Mouse (Mus musculus) brain, adult 2 months (tissue): ENCODE measurements at regions not wholly inside any gene's neighbourhood (a gene's known extent, or its start where the extent isn't known, plus 50 kb on each side); places are given as distances from the start of the nearest gene placed in this dataset.
A peak's percentile ranks its signal among the peaks of the same experiment; 100 is the strongest.

Source experiments
- DNase-seq: peaks from one replicate; pipeline ENCODE4 v3.0.0; 2011; ENCODE audit warnings: low read depth, low spot score

DNA sequence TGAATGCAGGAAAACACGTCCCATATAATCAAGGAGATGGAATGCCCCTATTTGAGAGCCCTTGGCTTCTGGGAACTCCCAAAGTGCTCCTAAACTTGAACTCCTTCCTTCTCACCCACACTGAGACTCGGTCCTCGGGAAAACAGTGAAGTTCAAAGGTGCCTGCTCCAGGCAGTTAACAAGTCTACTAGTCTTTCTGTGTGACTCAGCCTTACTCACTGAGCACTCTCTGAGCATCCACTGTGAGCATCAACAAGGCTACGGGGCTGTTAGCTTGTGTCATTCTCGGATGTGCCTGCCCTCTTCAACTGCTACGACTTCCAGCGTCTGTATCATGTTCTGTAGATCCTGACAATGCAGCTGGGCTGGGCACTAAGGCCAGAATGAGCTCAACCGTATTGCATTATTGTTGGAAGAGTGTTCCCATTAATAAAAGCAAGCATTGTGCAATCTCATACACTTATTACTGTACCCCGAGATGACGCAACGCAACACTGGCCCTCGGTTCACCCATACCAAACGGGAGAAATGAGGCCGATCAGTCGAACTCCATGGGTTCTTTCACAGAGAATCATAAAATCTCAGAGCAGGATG, 96.1 kb upstream of the Egr2 start:
- peak; percentile 20 for DNase-seq

DNA sequence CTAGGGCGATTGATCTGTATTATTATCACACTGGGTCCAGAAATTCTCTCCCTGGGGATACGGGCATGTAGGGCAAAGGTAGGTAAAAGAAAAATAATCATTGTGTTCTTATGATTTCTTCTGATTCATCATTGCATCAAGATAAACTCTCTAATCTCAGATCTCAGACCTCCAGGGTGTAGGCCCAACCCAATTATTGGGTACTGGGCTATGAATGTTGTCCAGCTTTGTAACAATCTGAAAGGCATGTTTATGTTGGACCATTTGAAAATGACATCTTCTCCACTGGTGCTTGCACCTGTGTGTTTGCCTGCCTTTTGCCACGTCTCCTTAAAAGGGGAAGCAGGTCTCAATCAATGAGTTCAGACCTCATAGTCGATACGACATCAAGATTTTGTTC, 95.4 kb upstream of the Egr2 start:
- no peak for DNase-seq

DNA sequence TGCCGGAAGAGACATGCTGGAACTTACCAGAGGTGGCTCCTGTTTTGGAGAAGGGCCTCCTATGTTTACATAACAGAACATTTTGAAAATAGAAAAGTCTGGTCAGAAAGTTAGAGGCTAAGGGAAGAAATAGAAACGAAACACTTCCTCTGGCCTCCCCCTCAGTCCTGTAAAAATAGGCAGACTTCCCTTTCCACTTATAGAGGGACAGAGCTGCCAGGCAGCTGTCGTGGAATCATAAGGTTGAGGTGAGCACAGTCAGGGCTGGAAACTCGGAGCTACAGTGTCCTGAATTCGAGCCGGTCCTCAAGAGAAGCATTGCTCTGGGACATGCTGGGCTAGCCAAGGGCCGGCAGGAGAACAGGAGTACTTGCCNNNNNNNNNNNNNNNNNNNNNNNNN, 94.0 kb upstream of the Egr2 start:
- DNase-seq: peak; percentile 17

DNA sequence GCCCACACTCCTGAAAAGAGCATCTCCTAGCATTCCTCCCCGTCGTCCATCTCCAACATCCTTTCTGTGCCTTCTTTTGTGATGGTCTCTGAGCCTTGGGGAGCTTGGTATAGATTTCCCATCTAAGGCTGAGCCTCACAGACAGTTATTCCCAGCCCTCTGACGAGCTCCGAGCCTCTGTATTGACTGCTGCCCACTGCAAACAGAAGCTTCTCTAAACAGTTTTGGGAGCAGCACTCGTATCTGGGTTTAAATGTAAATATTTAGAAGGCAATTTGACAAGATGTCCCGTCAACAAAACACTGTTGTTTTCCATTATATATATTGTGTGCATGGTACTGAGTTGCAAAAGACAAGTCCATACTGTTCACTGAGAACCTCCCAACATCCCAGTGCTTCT, 86.4 kb upstream of the Egr2 start:
- no peak for DNase-seq

- no peak for DNase-seq
These were observed 81.1 kb upstream of the Egr2 start for GRCm38 (mm10) chr10:67454149-67454548.

GRCm38 (mm10) chr10:67458447-67459272, 76.6 kb upstream of the Egr2 start:
- peak; percentile 57 for DNase-seq

GRCm38 (mm10) chr10:67461321-67461720, 74.0 kb upstream of the Egr2 start:
- DNase-seq: no peak

GRCm38 (mm10) chr10:67461862-67462261, 73.4 kb upstream of the Egr2 start:
- no peak for DNase-seq

DNA sequence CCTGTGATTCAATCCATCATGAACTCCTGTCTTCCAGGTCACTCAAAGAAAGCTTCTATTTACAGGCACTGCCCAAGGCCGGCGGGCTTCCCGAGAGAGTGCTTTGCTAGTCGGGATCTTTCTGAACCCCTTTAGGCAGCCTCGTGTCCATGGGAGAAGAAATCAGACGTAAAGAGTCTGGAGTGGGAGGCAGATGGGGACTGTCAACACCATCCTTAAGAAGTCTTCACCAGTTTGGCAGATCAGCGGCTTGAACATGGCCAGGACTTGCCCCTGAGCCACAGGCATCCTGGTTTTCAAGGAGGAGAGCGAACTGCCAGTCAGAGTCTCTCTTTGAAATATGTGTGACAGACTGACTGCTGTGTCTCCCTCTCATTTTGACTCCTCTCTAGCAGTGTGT, 66.6 kb upstream of the Egr2 start:
- no peak for DNase-seq

GRCm38 (mm10) chr10:67473016-67473415, 62.3 kb upstream of the Egr2 start:
- no peak for DNase-seq

DNA sequence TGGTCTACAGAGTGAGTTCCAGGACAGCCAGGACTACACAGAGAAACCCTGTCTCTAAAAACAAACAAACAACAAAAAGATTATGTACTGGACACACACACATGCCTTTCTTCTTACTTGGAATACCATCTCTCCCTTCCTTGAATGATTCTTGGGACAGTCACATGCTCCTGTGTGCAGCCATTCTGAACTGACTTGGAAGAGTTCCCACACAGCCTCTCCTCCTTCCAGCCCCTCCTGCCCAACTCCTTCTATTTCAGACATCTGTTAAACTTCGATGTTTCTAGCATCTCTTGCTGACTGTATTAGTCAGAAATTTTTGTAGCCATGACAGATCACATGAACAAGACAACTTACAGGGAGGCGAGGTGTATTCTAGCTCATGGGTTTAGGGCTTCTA, 60.9 kb upstream of the Egr2 start:
- DNase-seq: peak; percentile 15

DNA sequence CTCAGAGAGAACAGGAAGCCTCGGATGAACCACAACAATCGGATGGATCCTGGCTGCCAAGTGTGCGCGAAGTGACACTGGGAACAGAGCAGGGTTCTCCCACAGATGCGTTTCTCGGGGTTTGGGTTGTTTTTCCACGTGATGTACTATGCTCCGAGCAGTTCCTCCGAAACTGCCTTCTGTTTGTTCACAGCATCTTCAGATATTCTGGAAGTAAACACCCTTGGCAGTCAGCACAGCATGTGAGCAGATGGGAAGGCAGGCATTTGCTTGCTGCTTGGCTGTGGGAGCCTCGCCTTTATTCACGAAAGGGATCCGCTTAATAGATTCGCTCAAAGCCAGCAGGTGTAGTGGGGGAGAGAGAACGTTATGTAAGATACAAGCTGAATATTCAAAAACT, 53.0 kb upstream of the Egr2 start:
- peak; percentile 86 for DNase-seq

DNA sequence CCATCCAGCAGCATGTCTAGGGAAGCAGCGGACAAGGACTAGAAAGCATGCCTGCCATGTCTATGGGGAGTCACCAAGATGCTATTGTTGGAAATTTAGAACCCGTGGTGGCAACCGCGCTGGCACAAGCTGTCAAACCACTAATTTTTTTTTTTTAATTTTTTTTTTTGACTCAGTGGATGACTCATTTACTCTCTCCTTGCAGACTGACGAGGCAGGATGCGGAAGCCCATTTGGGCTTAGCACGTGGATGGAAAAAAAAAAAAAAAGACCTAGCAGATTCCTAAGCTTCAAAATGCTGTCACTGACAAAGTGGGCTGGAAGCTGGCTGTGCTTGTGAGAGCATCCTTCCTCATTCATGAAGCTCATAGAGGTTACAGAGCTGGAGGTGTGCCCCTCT, 51.9 kb upstream of the Egr2 start:
- DNase-seq: peak; percentile 76

- DNase-seq: no peak
These were observed 51.1 kb upstream of the Egr2 start for GRCm38 (mm10) chr10:67484091-67484745.
